Mouse (Mus musculus) adrenal gland (tissue): Measurements from ENCODE around the gene Rbfox2.
"Not testable (repeated sequence)": the region's sequence is repeated elsewhere in the genome, so short reads cannot be mapped to it uniquely, and the experiment has no call there.

Source experiments
- intact Hi-C: fragments of 180-260 bp; cut with DNase I; formaldehyde crosslinking; loops from one replicate; pipeline ENCODE4 v1.15.1; 2025

The Rbfox2 gene

DNA sequence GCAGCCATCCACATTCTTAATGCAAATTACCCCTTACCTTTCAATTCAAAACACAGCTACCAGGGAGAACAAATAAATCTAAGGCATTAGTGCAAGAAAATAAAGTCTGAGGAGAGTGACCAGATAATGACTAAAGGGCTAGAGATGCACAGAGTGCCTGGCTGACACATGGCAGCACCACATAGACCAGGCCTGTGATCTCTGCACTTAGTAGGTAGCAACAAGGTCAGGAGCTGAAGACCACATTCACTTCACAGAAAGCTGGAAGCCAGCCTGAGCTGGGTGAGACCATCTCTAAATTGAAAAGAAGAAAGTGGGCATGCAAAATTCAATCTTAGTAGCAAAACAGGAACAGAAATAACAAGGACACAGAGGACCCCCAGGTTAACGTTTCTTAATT is 30.5 kb downstream of the Rbfox2 start:
- intact Hi-C loops = loop anchor here (10.0 kb wide), 1 partner anchor 59 kb away; no protein-coding TSS in a partner anchor

DNA sequence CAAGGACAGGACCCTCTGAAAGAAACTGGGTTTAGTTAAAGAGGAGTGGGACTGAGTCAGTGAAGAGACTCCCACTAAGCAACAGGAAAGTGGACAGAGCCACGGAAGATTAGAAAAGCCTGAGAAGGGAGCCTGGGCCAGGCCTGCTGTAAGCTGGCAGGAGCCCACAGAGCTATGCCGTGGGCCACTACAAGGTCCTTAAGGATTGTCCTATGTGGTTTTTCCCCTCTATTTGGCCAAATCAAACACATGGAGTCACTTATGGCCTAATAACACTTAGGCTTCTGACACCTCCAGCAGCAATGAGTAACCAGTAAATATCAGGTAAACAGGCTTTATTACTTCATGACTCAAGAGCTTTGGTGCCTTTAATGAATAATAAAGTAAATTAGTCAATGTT is 31.2 kb downstream of the Rbfox2 start:
- intact Hi-C loops = loop anchor here (10.0 kb wide), 1 partner anchor 59 kb away; no protein-coding TSS in a partner anchor

DNA sequence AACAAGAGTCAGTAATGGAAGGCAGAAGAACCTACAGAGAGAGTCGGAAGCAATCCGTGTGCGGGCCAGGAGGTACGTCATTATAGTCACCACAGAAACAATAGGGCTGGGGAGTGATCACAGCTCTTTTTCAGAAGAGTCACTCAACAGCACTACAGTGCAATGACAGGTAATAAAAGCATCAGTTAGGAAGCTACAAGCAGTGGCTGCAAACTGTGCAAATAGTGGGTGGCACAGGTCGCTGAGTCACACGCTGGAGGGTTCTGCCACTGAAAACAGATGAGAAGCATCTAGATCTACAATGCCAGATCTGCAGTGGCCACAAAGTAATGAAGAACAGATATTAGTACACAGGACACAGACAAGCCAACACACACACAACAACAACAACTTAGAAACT is 32.9 kb downstream of the Rbfox2 start:
- intact Hi-C loops = loop anchor here (10.0 kb wide), 1 partner anchor 61 kb away; no protein-coding TSS in a partner anchor

DNA sequence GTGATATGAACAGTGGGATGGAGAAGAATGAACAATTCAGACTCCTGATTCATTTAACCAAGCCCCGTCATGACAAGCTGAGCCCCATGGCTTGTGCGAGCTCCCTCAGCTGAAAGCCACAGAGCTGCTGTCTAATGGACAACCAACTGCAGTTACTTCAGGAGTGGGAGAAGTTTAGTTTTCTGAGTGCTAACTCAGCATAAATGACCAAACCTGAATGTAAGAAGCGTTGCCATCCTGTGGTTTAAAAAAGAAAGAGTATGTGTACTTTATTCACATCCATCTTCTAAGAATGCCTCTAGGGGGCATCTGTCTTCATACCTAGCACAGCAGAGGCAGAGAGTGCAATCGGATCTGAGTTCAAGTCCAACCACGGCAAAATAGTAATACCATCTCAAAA is 35.5 kb downstream of the Rbfox2 start:
- intact Hi-C loops = loop anchor here (10.0 kb wide), 1 partner anchor 64 kb away; no protein-coding TSS in a partner anchor

DNA sequence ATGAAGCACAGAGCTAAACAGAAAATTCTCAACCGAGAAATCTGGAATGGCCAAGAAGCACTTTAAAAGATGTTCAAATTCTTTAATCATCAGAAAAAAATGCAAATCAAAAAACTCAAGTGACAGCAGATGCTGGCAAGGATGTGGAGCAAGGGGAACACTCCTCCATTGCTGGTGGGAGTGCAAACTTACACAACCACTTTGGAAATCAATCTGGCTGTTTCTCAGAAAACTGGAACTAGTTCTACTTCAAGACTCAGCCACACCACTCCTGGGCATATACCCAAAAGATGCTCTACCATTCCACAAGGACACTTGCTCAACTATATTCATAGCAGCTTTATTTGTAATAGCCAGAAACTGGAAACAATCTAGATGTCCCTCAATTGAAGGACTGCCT is 37.3 kb downstream of the Rbfox2 start:
- intact Hi-C loops = not testable (repeated sequence)

DNA sequence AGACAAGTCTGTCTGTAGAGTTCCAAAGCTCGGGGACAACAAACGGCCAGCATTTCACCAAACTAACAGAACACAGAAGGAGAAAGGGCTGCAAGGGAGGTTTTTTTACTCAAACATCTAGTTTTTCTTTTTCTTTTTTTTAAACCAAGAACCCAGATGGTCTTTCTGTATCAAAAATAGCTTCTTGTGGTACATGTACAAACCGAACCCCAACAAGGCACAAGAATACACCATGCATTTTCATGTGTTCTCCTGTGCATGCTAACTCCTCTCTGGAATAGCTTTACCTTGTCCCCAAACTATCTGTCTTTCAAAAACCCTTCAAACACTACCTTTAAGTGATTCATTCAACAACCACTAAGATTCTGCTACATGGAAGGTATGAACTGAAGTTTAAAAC is 38.4 kb downstream of the Rbfox2 start:
- intact Hi-C loops = no loop called here

DNA sequence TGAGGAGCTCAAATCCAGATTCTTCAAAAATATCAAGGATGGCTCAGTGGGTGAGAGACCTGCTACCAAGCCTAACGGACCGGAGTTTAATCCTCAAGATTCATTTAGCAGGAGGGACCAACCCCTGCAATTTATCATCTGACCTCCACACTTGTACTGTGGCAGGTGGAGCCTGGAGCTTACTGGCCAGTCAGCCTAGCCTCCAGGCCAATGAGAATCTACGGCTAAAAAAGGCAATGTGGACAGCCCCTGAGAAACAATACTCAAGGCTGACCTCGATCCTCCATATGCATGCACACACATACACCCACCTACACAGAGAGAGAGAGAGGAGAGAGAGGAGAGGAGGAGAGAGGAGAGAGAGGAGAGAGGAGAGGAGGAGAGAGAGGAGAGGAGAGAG is 41.5 kb downstream of the Rbfox2 start:
- intact Hi-C loops = no loop called here

DNA sequence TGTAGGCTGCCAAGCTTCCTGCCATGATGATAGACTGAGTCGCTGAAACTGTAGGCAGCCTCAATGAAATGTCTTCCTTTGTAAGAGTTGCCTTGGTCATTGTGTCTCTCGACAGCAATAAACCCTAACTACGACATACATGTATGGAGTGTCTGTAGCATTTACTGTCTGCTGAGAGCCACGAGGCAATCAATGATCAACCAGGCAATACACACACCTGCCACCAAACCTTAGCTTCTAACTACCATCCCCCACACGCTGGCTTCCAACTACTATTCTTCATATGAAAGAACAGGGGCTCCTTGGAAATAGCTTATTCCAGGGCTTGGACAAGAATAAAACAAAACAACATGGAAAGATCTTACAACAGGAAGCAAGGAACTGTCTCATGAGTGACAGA is 42.5 kb downstream of the Rbfox2 start:
- intact Hi-C loops = loop anchor here (5.0 kb wide), 1 partner anchor 37 kb away; no protein-coding TSS in a partner anchor

DNA sequence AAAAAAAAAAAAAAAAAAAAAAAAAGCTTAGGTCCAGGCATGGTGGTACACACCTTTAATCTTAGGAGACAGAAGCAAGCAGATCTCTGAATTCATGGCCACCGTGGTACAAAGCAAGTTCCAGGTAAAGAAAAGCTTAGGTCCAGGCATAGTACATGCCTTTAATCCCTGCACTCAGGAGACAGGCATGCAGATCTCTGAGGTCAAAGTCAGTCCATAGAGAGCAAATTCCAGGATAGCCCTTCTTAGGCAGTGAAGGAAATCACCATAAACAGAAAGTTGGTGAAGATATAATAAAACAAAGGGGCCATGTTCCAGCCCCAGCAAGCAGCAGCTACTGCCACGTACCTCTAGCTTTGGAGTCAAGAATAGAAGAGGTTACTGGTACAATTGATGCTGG is 44.0 kb downstream of the Rbfox2 start:
- intact Hi-C loops = loop anchor here (5.0 kb wide), 1 partner anchor 35 kb away; no protein-coding TSS in a partner anchor

DNA sequence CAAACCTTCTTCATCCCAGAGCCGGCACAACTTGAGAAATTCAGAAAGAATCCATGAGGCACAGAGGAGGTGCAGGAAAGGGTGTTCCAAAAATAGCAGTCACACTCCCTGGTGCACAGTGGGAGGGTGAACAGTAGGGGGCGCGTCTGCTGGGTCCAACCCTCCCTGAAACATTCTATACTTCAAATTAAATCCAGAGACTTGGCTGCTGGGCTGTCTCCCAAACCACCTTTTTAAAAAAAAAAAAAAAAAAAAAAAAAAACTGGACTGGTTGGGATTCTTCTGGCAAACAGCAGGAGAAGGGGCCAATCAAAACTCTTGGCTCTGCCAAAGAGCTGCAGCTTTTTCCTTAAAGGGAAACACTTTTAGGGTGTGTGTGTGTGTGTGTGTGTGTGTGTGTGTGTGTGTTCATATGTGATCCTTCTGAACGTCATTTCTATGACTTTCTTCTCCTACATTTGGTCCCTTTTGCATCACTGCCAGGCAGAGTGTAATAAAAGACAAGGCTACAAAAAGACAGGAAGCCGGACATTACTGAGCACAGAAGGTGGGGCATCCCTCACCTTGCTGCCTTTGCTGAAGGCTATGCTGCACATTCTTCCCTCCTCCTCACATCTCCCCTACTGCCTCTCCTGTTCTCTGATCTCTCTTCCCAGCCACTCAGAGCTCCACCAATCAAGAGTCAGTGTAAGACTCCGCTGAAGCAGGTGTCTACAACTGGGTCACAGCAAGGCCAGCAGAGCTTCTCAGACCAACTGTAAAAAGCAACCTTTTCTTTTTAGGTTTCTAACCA is 49.2 kb downstream of the Rbfox2 start:
- intact Hi-C loops = no loop called here

DNA sequence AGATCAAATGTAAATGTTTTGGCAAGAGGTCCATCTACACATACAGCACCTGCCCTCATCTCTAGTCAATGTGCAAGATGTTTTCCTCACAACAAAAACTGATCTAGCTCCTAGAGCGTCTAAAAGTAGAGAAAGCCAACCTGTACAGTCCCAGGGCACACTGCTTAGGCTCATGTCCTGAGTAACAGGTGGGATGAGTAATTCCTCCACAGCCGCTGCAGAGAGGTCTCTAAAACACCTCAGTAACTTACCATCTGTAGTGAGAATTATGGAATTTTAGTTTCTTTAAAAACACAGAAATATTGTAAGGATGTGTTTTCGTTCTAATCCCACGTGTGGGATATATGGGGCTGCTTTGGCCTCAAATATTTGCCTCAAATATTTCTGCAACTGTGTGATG is 50.0 kb downstream of the Rbfox2 start:
- intact Hi-C loops = no loop called here

DNA sequence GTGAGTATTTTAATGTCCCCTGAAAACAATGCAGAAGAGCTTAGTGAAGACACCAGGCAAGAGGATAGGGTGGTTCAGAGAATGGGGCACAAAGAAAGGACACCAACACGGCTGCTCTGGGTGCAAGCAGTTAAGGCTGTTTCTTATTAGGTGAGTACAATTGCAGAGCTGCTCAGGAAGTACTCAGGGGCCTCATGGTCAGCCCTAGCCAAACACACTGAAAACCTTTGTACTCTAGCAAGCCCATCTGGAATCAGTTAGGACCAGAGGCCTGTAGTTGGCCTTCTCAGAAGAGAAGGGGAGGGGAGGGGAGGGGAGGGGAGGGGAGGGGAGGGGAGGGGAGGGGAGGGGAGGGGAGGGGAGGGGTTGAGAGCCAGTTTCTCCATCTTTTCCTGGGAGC is 52.2 kb downstream of the Rbfox2 start:
- intact Hi-C loops = no loop called here

DNA sequence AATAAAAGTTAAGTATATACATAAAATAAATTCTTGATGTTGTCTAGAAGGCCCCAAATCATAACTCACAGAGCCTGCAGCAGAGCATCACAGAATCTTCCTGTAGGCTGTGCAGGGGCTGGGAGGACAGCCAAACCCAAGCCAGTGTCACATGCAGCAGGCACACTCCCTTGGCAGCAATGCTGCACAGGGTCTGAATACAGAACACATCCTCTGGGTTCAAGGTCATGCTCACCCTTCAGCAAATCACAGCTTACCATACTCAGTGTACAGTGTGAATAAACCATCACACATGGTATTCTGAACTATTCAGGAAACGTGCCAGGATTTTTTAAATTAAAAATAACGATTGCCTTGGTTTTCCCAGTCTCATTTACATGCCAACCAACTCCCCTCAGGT is 52.7 kb downstream of the Rbfox2 start:
- intact Hi-C loops = no loop called here

DNA sequence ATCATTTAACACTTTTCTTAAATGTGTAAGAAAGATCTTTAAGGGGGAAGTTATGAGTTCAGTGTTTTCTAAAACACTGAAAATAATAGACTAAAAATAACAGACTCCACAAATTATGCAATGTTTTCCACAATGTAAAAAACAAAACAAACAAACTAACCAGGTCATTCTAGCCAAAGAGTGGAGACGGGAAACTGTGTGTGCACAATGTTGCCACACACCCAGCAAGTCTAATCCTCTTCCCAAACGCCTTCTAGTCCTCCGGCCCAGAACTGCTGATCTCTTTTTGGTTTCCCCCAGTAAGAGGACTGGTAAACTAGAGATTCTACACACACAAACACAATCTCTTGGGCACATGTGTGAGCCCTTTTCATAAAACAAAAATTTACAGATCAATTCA is 55.1 kb downstream of the Rbfox2 start:
- intact Hi-C loops = no loop called here

DNA sequence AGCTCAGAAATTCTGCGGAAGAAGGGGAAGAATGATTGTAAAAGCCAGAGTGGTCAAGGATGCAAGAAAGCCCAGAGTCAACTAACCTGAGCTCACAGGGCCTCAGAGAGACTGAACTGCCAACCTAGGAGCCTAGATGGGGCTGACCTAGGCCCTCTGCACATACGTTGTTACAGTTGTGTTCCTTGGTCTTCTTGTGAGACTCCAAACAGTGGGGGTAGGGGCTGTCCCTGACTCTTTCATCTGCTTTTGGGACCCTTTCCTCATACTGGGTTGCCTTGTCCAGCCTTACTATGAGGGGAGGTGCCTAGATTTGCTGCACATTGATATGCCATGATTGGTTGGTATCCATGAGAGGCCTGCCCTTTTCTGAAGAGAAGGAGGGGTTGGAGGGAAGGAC is 56.0 kb downstream of the Rbfox2 start:
- intact Hi-C loops = no loop called here

DNA sequence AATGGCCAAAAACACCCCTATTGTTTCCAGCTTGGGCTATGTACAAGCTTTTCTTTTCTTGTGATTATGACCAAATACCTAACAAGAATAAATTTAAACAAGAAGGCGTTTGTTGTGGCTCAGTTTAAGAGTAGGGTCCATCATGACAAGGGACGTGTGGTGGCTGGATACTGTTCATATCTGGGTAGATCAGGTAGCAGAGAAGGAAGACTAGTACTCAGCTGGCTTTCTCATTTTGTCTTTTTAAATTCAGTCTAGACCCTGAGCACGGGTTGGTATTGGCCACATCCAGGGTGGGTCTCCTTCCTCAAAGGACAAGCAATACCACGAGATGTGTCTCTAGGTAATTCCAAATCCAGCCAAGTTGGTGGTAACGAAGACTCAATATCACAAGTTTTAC is 57.4 kb downstream of the Rbfox2 start:
- intact Hi-C loops = no loop called here

DNA sequence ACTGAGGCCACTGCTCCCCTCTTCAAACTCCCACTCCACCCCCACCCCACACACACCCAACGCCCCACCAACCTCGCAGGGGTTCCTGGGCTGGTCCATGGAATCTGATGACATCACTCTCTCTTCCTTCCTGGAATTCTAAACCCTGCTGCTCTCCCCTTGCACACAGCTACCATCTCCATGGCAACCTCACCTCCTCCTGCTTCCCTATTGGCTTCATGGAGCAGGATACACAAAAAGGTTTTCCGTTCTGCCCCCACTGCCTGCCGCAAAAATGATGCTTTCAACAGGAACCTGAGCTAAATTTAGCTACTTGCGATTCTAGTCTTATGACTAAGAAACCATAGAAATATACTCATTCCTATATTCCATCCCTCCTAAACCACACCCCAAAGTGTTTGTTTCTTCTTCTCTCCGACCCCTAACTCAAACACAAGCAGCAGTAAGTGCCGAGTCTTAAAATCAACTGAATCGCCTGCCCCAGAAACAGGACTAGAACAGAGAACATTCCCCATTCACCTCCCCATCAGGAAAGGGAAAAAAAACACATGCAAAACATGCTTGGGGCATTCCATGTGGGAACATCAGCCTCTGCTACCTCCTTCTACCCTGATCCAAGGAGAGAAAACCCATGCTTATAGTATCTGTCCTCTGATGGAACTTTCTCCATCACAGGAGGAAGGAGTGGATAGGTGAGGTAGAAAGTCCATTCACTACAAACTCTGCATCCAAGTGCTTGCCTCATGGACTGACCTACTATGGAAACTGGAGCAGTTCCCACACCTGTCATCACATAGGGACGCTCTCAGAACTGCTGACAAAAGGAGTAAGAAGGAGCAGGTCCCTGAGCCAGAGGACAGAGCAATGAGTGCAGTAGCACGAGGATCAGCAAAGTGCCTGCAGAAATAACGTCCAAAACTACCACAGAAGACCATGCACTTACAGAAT is 61.1 kb downstream of the Rbfox2 start:
- intact Hi-C loops = no loop called here

DNA sequence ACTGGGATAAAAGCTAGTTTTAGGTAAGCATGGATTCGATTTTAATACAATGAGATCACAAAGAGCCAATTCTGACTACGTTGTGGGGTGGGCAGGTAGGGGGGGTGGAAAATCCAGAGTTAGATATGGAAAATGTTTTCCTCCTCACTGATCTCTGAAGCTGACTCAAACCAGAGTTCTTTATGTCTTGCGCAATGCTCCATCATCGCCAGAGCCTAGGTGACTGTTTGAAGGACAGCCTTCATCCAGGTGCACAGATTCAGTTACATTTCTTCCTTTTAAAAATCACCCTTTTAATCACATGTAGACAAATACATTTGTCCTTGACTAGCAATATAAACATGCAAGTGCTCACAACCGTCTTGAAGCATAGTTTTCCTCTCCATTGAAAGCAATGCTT is 62.2 kb downstream of the Rbfox2 start:
- intact Hi-C loops = no loop called here

DNA sequence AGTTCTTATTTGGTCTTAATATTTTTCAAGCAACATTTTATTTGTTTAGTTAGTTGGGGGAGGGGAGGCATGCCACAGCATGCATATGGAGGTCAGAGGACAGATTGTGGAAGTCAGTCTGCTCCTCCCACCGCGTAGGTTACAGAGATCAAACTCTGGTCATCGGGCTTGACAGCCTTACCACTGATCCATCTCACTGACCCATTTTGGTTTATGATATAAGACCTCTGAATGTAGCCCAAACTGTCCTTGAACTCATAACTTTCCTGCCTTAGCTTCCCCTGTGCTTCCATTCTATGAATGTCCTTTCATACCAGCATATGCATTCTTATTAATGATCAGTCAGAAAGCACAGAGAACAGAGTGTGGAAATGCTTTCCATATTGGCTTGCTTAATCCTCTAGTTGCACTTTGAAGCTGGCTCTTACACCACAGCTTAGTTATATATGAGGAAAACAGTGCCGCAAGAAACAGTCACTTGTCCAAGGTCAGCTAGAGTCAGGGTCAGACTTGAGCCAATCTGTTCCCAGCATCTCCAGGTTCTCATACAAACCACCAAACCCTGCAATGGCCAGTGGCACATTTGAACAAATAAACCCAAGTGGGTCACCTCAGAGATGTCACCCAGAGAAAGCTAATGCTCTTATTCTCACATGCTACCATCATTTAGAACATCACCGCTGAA is 62.8 kb downstream of the Rbfox2 start:
- intact Hi-C loops = no loop called here

DNA sequence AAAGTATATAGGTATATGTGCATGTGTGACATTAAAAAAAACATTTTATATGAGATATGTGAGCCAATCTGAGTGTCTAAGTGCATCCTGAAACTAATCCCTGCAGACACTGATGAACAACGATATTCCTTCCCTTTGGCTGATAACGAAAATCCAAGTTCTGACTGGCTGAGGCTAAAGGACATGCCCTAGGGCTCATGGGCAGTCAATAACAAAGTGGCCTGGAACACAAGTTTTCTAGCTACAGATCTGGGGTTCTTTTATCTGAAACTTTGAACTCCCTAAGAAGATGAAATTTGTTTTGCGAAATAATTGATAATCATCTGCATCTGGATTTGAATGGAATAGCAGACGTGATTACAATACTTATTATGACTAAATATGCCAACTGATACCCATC is 66.2 kb downstream of the Rbfox2 start:
- intact Hi-C loops = no loop called here

DNA sequence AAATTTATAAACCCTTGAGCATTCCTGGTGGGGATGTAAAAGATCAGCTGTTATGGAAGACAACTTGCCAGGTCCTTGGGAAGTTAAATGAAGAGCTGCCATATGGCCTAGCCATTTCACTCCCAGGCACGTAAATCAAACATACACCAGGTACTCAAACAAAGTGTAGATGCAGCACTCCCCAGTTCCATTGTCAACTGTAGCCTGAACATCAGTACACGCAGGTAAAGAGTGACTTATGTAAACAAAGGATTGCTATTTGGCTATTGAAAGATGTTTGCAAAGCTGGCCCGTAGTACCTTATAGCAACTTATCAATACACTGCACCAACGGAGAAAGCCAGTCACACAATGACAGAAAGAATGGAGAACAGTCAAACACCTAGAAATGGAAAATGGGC is 67.2 kb downstream of the Rbfox2 start:
- intact Hi-C loops = no loop called here

DNA sequence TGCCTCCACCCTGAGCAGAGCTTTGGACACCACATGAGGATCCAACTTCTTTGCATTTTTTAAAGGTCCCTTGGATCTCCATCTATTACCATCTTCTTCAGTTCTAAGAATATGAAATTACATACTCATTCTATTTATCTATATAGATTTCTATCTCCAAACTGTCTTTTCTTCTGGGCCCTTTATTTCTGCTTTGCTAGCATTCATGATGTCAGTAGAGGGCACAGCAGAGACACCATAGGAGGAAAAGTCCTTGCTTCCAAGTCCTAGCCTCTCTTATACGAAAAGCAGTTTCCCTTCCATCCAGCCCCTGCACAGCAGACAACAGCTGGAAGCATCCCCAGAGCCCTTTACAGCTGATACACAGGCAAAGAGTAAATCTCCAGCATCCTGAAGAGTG is 69.1 kb downstream of the Rbfox2 start:
- intact Hi-C loops = no loop called here
